8 mouse cellular contexts compared by ENCODE assay signal in the genomic region with DNA sequence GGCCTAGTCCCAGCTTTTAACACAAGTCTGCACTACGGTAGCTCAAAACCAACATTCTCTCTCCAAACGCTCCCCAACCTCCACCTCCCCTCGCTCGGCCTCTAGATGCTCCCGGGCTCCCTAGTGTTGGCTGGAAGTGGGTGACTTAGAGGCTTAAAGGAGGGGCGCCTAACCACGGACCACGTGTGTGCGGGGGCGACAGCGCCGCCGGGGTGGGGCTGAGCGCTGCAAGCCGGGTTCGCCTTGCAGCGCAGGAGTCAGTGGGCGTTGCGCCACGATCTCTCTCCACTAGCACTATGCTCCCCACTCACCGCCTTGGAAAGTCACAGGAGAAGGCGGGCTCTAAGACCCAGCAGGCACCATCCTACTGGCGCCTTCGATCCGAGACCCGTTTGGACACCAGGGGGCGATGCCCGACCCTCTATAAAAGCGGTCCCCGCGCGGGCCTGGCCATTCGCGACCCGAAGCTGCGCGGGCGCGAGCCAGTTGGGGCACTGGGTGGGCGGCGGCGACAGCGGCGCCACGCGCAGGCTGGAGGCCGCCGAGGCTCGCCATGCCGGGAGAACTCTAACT. TPM values are rescaled to one million over a fixed set of nuclear protein-coding genes. Genes with fewer than 3 reads are reported as not detected.
DNase-seq lines count a peak whose midpoint lies in the region; ATAC-seq and TF ChIP-seq lines count a peak whose summit lies in the region.

Cebpa (plus strand) TSS at position 453 of the 573 bp plus-strand sequence.

- no peaks in the 10 kb centered on the region for H3K9me3 ChIP-seq in intestine, embryonic 14.5 days (ENCODE audit: control insufficient read depth, low read length)

- DNase-seq in gastrocnemius, postnatal 25 days, result peak; percentile 94
- DNase-seq in intestine, embryonic 14.5 days (ENCODE audit: low spot score), result peak; percentile 98
- DNase-seq in left cerebral cortex, postnatal 10 days (ENCODE audit: extremely low spot score in 1 of 2, low spot score in 2 of 2), result peak; percentile 86 to 95
- DNase-seq in right cerebral cortex, postnatal 10 days (ENCODE audit: low spot score in 2 of 2), result peak; percentile 92 to 93
- peak; percentile 97 for DNase-seq in urinary bladder, postnatal 14 days (ENCODE audit: low spot score)

- intact Hi-C loops in left cerebral cortex, postnatal 10 days (cut with DNase I), result loop anchor here (2.0 to 10.0 kb wide), 2 partner anchors 64 to 92 kb away; partner anchors contain the start of gene Cebpg

- H3K36me3 ChIP-seq in intestine, embryonic 14.5 days (ENCODE audit: control insufficient read depth, insufficient read depth, low read length), result no peaks in the 10 kb centered on the region

- H3K4me1 ChIP-seq in cortical plate, adult 2 months (ENCODE audit: control insufficient read depth, insufficient read depth, low read length), result no peaks in the 10 kb centered on the region
- H3K4me1 ChIP-seq in intestine, embryonic 14.5 days (replicated peaks; ENCODE audit: control insufficient read depth, insufficient read depth, low read length), result peaks cover 7% of the 10 kb centered on the region; the same call in 1 of the 2 replicates

- peak; percentile 55 for TF ChIP-seq CTCF in cortical plate, adult 2 months (IDR thresholded peaks at IDR 0.05; ENCODE audit: extremely low read depth, insufficient read depth, low read length)

- peak; percentile 47; the same call in 1 of the 2 replicates for TF ChIP-seq POLR2A in cortical plate, adult 2 months (IDR thresholded peaks at IDR 0.05; ENCODE audit: extremely low read depth, insufficient read depth, low read length)

- ATAC-seq in activated CD4-positive, CD25-positive, alpha-beta regulatory T cell, adult 4 months, result peak; percentile 81
- ATAC-seq in intestine, embryonic 14.5 days (replicated peaks; ENCODE audit: low FRiP score, low TSS enrichment, low read depth), result peak; percentile 88
- ATAC-seq in megakaryocyte progenitor cell, adult 5-6 weeks (replicated peaks; ENCODE audit: poor library complexity), result peak; percentile 75

- peak within 1 kb of the TSS; percentile 53 for H3K27ac ChIP-seq in cortical plate, adult 2 months (ENCODE audit: insufficient read depth, low read length)
- H3K27ac ChIP-seq in intestine, embryonic 14.5 days (ENCODE audit: low read depth), result peak within 1 kb of the TSS; percentile 69

- peak within 1 kb of the TSS; percentile 85 for H3K4me2 ChIP-seq in intestine, embryonic 14.5 days (ENCODE audit: low read length)

- peak within 1 kb of the TSS; percentile 53 for H3K4me3 ChIP-seq in cortical plate, adult 2 months (ENCODE audit: insufficient read depth, low read length)
- peak within 1 kb of the TSS; percentile 57 for H3K4me3 ChIP-seq in intestine, embryonic 14.5 days (ENCODE audit: low read depth, low read length)

- H3K9ac ChIP-seq in intestine, embryonic 14.5 days (ENCODE audit: low read length), result peak within 1 kb of the TSS; percentile 66

- peaks cover 60% of the 10 kb centered on the region for H3K27me3 ChIP-seq in intestine, embryonic 14.5 days (replicated peaks; ENCODE audit: control insufficient read depth, insufficient read depth, low read length)

- WGBS in intestine, embryonic 14.5 days, result under 1% methylated on average over 50 of the region's 50 CpGs

RNA-seq across cellular contexts. Expression of gene Cebpa, which starts in this region (rescaled TPM):
- polyA plus RNA-seq in activated CD4-positive, CD25-positive, alpha-beta regulatory T cell, adult 4 months (2017; shearing (Covaris generic)), result 1 to 10 TPM in 1 of 2 experiments, under 1 TPM in 1; 0.81 to 1.2 TPM
- 6.5 and 7.9 TPM in 2 replicates for polyA plus RNA-seq in cortical plate, adult 2 months (2012; rRNA removed)
- 10 to 100 TPM in 1 of 2 experiments, 1 to 10 TPM in 1; 2.1 to 19.6 TPM for total RNA-seq in gastrocnemius, postnatal 25 days (2021)
- 7.6 and 8.3 TPM in 2 replicates for polyA plus RNA-seq in intestine, embryonic 14.5 days (2014; fragmentation: Nextera tagmentation; extraction: Ambion mirVana)
- 1 to 10 TPM; 3.3 to 4.7 TPM for total RNA-seq in left cerebral cortex, postnatal 10 days (2021)
- total RNA-seq in megakaryocyte progenitor cell, adult 5-6 weeks (2015), result 70.5 and 75.2 TPM in 2 replicates
- total RNA-seq in megakaryocyte progenitor cell, adult 5-6 weeks (2017), result 27.2 and 29.0 TPM in 2 replicates

Comparison
In these comparisons a context has a peak if more than half of its experiments do, and no peak if none do; other contexts are left out.
1. Peak in every context shown above with its lines: DNase-seq, ATAC-seq, H3K4me3 ChIP-seq and H3K27ac ChIP-seq.